Mouse (Mus musculus): ENCODE data around the gene Tab1.

- TF ChIP-seq CTCF (IDR thresholded peaks at IDR 0.05) (no peak), POLR2A (IDR thresholded peaks at IDR 0.05; ENCODE audit: insufficient read depth, low read depth, low read length) (no peak)
Measured at GRCm38 (mm10) chr15:80145397-80145796, 12.5 kb downstream of the Tab1 start.
